Mouse (Mus musculus) CD4-positive, CD25-positive, alpha-beta regulatory T cell, adult 9 weeks (primary cell): ENCODE results near the gene Mup12. TPM values are rescaled to one million over a fixed set of nuclear protein-coding genes. Genes with fewer than 3 reads are reported as not detected.

Experiments used
- polyA plus RNA-seq: library from polyadenylated mRNA; unstranded; fragments of 100-300 nt; shearing (Covaris generic); gene quantifications from one replicate; pipeline ENCODE4 v1.2.1, GENCODE M21; 2017

Mup12 gene
- polyA plus RNA-seq = not detected

DNA sequence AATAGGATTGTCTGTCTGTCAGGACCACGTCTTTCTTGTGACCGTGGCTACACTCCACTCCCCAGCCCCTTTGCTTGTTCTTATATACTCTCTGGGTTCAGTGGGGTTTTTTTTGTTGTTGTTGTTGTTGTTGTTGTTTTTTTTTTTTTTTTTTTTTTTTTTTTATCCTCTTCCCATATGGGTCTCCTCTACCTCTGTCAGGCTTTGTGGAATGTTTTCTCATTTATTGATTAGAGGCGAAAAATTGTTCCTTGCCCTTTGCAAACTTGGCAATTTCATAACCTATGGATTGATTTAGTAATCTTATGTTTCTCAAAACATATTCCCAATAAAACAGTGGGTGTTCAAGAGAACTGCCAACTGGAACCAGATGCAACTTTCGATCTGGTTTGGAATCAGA lies at the start of gene Mup12:
Mup12 (minus strand) TSS at position 101 of the 400 bp plus-strand sequence.

Other genes with a start within 250 kb of the Mup12 start
- not detected for gene Mup1, start 239.4 kb downstream of the Mup12 start, polyA plus RNA-seq
- gene Mup10, start 159.1 kb downstream of the Mup12 start, polyA plus RNA-seq = not detected
- gene Mup11, start 78.9 kb downstream of the Mup12 start, polyA plus RNA-seq = not detected
- gene Mup22, start 80.1 kb upstream of the Mup12 start, polyA plus RNA-seq = not detected